Mouse (Mus musculus): ENCODE measurements around the gene Tmeff1.

DNA sequence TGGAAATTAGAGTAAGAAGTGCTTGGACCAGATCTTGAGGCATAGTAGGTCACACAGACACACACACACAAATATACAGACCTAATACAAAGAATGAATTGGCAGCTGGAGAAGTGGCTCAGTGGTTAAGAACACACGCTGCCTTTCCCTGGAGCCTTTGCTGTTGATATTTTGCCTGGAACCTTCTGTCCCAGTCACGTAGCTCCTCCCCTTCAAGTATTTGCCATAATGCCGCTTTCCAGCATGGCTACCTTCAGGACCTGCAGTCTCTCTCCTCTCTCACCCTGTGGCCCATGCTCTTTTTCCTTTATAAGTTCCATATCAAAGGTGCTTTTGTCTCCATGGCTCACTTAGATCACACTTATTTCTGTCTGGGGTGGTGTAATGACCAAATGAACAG lies 6.4 kb downstream of the Tmeff1 start:
- TF ChIP-seq CTCF (conservative IDR thresholded peaks at IDR 0.05; ENCODE audit: low read length) (no peak), NANOG (IDR thresholded peaks at IDR 0.05; ENCODE audit: borderline replicate concordance, low read length) (no peak)
